Mouse (Mus musculus) cortical plate, adult 2 months (tissue): Measurements from ENCODE around the gene Ankrd13a.

Experiments used
- CTCF ChIP-seq: fragments of 200-500 bp; IDR thresholded peaks from 2 replicates; pipeline ENCODE4 v1.5.1; 2011; ENCODE audit warnings: mild to moderate bottlenecking, control low read depth, low read length; ENCODE audit not compliant: insufficient read depth; ENCODE audit errors: extremely low read depth
- POLR2A ChIP-seq: fragments of 200-500 bp; IDR thresholded peaks from 2 replicates; pipeline ENCODE4 v1.6.1; 2011; ENCODE audit warnings: mild to moderate bottlenecking, low read length, control low read depth; ENCODE audit not compliant: insufficient read depth; ENCODE audit errors: extremely low read depth

GRCm38 (mm10) chr5:114780912-114781311 is 6.4 kb downstream of the Ankrd13a start:
- no peak for TF ChIP-seq CTCF
- no peak for TF ChIP-seq POLR2A
